ENCODE assay signal across 32 mouse cellular contexts in the genomic region with DNA sequence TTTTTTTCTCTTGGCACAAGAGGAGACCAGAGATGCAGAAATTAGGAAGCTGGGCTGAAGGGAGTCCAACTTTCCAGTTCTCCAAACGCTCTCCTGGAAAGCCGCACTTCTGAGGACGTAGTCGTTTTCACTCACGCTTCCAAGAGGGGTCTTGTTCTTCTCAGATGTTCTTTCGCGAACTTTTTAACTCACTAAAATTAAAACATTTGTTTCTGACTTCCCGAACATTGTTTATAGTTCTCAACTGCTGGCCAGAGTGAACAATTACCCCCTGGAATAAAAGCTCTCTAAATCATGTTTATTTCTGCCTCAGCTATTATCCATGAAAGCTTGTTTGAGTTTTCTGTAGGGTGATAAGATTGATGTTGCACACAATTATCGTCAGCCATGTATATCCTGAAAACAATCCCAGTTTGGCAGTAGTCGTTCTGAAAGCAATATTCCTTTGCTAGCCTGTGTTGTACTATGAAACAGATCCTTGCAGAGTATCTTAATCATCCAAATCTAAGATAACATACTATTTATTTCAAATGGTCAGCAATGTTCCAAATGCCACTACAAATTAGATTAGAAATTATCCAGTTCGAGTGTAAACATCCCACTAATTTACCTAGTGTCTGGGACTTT.
DNase-seq lines count a peak whose midpoint lies in the region; ATAC-seq and TF ChIP-seq lines count a peak whose summit lies in the region.
"Had no signal": no experiment of that assay in that cellular context is flagged by ENCODE, and none has a peak within 500 bp of the region (broad histone marks: within the 10 kb centered on the region; RNA-seq: fewer than 3 reads in every experiment).

No protein-coding gene starts in this region.

- no peak for TF ChIP-seq EP300 in stomach, postnatal 0 days (optimal IDR thresholded peaks at IDR 0.05)

- H3K4me3 ChIP-seq in embryonic facial prominence, embryonic 11.5 days (ENCODE audit: low read depth, low read length) = no peak overlapping the region
- no peak overlapping the region for H3K4me3 ChIP-seq in embryonic facial prominence, embryonic 10.5 days
- H3K4me3 ChIP-seq in limb, embryonic 14.5 days (replicated peaks; ENCODE audit: low read length) = no peak overlapping the region
- no peak overlapping the region for H3K4me3 ChIP-seq in limb, embryonic 10.5 days
- no peak overlapping the region for H3K4me3 ChIP-seq in stomach, embryonic 14.5 days (ENCODE audit: low read depth, low read length)
- no peak overlapping the region for H3K4me3 ChIP-seq in stomach, postnatal 0 days (ENCODE audit: low read depth, low read length)
- H3K4me3 ChIP-seq: forebrain, embryonic 15.5 days; heart, embryonic 10.5 days; heart, embryonic 15.5 days; left cerebral cortex, adult 2 months; limb, embryonic 15.5 days; liver, embryonic 13.5 days; neural tube, embryonic 15.5 days had no signal

- H3K4me2 ChIP-seq in embryonic facial prominence, embryonic 11.5 days (ENCODE audit: low read depth, low read length) = no peak overlapping the region
- no peak overlapping the region for H3K4me2 ChIP-seq in limb, embryonic 14.5 days (replicated peaks; ENCODE audit: low read depth, low read length, severe bottlenecking)
- no peak overlapping the region for H3K4me2 ChIP-seq in stomach, embryonic 14.5 days (replicated peaks; ENCODE audit: low read depth, low read length)
- no peak overlapping the region for H3K4me2 ChIP-seq in stomach, postnatal 0 days (replicated peaks; ENCODE audit: low read depth)
- H3K4me2 ChIP-seq: forebrain, embryonic 15.5 days; heart, embryonic 15.5 days; limb, embryonic 15.5 days; liver, embryonic 13.5 days; neural tube, embryonic 15.5 days had no signal

- peak; percentile 17 for DNase-seq in embryonic facial prominence, embryonic 11.5 days (ENCODE audit: low spot score)
- no peak for DNase-seq in embryonic facial prominence, embryonic 10.5 days (ENCODE audit: low spot score)
- DNase-seq in limb, embryonic 14.5 days (ENCODE audit: low spot score) = peak; percentile 49
- no peak for DNase-seq in limb, embryonic 10.5 days (ENCODE audit: low spot score)
- no peak for DNase-seq in stomach, postnatal 0 days (ENCODE audit: low spot score)
- no peak for DNase-seq in layer of hippocampus, postnatal 14 days (ENCODE audit: low spot score in 2 of 2)
- DNase-seq: adrenal gland, postnatal 14 days; cerebellum, adult 11 months; cerebellum, adult 9-10 months; cerebellum, postnatal 36 days; embryo, embryonic 11 days; gastrocnemius, postnatal 25 days; heart, adult 11 months; kidney, adult 11 months; kidney, postnatal 25 days; liver, embryonic 13.5 days; lung, adult 18-20 months; midbrain, embryonic 14.5 days; retina, postnatal 1 day; right cerebral cortex, postnatal 14 days; thymus, postnatal 4 days had no signal

- H3K9ac ChIP-seq in embryonic facial prominence, embryonic 11.5 days (replicated peaks; ENCODE audit: low read length) = no peak overlapping the region
- H3K9ac ChIP-seq in limb, embryonic 14.5 days (ENCODE audit: low read depth, low read length, severe bottlenecking) = no peak overlapping the region
- no peak overlapping the region for H3K9ac ChIP-seq in stomach, embryonic 14.5 days (replicated peaks; ENCODE audit: low read depth, low read length)
- no peak overlapping the region for H3K9ac ChIP-seq in stomach, postnatal 0 days (ENCODE audit: low read length)
- H3K9ac ChIP-seq: forebrain, embryonic 15.5 days; heart, embryonic 15.5 days; limb, embryonic 15.5 days; liver, embryonic 13.5 days; neural tube, embryonic 15.5 days had no signal

- no peak for TF ChIP-seq CTCF in stomach, postnatal 0 days (IDR thresholded peaks at IDR 0.05; ENCODE audit: low read depth)

- no peaks in the 10 kb centered on the region for H3K27me3 ChIP-seq in embryonic facial prominence, embryonic 11.5 days (ENCODE audit: control insufficient read depth, insufficient read depth, low read length)
- no peaks in the 10 kb centered on the region for H3K27me3 ChIP-seq in embryonic facial prominence, embryonic 10.5 days (replicated peaks; ENCODE audit: low read depth, poor library complexity, severe bottlenecking)
- H3K27me3 ChIP-seq in limb, embryonic 14.5 days (ENCODE audit: control insufficient read depth, insufficient read depth, low read length) = no peaks in the 10 kb centered on the region
- H3K27me3 ChIP-seq in limb, embryonic 10.5 days (ENCODE audit: low read depth, poor library complexity, severe bottlenecking) = no peaks in the 10 kb centered on the region
- no peaks in the 10 kb centered on the region for H3K27me3 ChIP-seq in stomach, embryonic 14.5 days (ENCODE audit: control insufficient read depth, insufficient read depth, low read length)
- H3K27me3 ChIP-seq in stomach, postnatal 0 days (ENCODE audit: control insufficient read depth, insufficient read depth, low read length) = no peaks in the 10 kb centered on the region
- H3K27me3 ChIP-seq: forebrain, embryonic 15.5 days; heart, embryonic 15.5 days; limb, embryonic 15.5 days; liver, embryonic 13.5 days; neural tube, embryonic 15.5 days had no signal

- ATAC-seq in embryonic facial prominence, embryonic 11.5 days (replicated peaks; ENCODE audit: insufficient number of reproducible peaks, low FRiP score, low TSS enrichment, low read depth) = no peak
- no peak for ATAC-seq in limb, embryonic 14.5 days (ENCODE audit: low FRiP score, low read depth)
- ATAC-seq in stomach, embryonic 14.5 days (ENCODE audit: insufficient number of reproducible peaks, insufficient read depth, low FRiP score, low read depth) = peak; percentile 33; the same call in 1 of the 2 replicates
- no peak; the same call in 1 of the 2 replicates for ATAC-seq in stomach, postnatal 0 days (ENCODE audit: low FRiP score, low TSS enrichment)
- ATAC-seq: forebrain, embryonic 15.5 days; hindbrain, embryonic 16.5 days; Patski had no signal

- H3K36me3 ChIP-seq in embryonic facial prominence, embryonic 11.5 days (replicated peaks; ENCODE audit: control insufficient read depth, insufficient read depth, low read depth, low read length) = no peaks in the 10 kb centered on the region
- H3K36me3 ChIP-seq in embryonic facial prominence, embryonic 10.5 days (replicated peaks) = no peaks in the 10 kb centered on the region
- H3K36me3 ChIP-seq in limb, embryonic 14.5 days (ENCODE audit: control insufficient read depth, insufficient read depth, low read length) = no peaks in the 10 kb centered on the region
- no peaks in the 10 kb centered on the region for H3K36me3 ChIP-seq in limb, embryonic 10.5 days
- no peaks in the 10 kb centered on the region for H3K36me3 ChIP-seq in stomach, embryonic 14.5 days (ENCODE audit: control insufficient read depth, insufficient read depth, low read length)
- no peaks in the 10 kb centered on the region for H3K36me3 ChIP-seq in stomach, postnatal 0 days (ENCODE audit: control insufficient read depth, insufficient read depth, low read length)
- H3K36me3 ChIP-seq: forebrain, embryonic 15.5 days; G1E; heart, embryonic 10.5 days; heart, embryonic 15.5 days; limb, embryonic 15.5 days; liver, embryonic 13.5 days; neural tube, embryonic 15.5 days had no signal

- no peaks in the 10 kb centered on the region for H3K9me3 ChIP-seq in embryonic facial prominence, embryonic 11.5 days (replicated peaks; ENCODE audit: control insufficient read depth, low read length)
- no peaks in the 10 kb centered on the region for H3K9me3 ChIP-seq in embryonic facial prominence, embryonic 10.5 days
- H3K9me3 ChIP-seq in limb, embryonic 14.5 days (ENCODE audit: control insufficient read depth, low read length) = no peaks in the 10 kb centered on the region
- H3K9me3 ChIP-seq in limb, embryonic 10.5 days (replicated peaks) = no peaks in the 10 kb centered on the region
- H3K9me3 ChIP-seq in stomach, embryonic 14.5 days (ENCODE audit: control insufficient read depth, low read depth, low read length) = no peaks in the 10 kb centered on the region
- no peaks in the 10 kb centered on the region for H3K9me3 ChIP-seq in stomach, postnatal 0 days (ENCODE audit: control insufficient read depth, low read length)
- H3K9me3 ChIP-seq: forebrain, embryonic 15.5 days; G1E; heart, embryonic 10.5 days; heart, embryonic 15.5 days; limb, embryonic 15.5 days; liver, embryonic 13.5 days; neural tube, embryonic 15.5 days had no signal

- H3K27ac ChIP-seq in embryonic facial prominence, embryonic 11.5 days (replicated peaks; ENCODE audit: low read depth, low read length) = no peak overlapping the region
- H3K27ac ChIP-seq in embryonic facial prominence, embryonic 10.5 days (replicated peaks) = no peak overlapping the region
- no peak overlapping the region for H3K27ac ChIP-seq in limb, embryonic 14.5 days (replicated peaks; ENCODE audit: low read depth, low read length)
- H3K27ac ChIP-seq in limb, embryonic 10.5 days = no peak overlapping the region
- peak overlapping the region; percentile 44; the same call in 1 of the 2 replicates for H3K27ac ChIP-seq in stomach, embryonic 14.5 days (ENCODE audit: low read length)
- H3K27ac ChIP-seq in stomach, postnatal 0 days (replicated peaks) = no peak overlapping the region
- H3K27ac ChIP-seq: forebrain, embryonic 15.5 days; heart, embryonic 10.5 days; heart, embryonic 15.5 days; left cerebral cortex, adult 2 months; limb, embryonic 15.5 days; liver, embryonic 13.5 days; macrophage; neural tube, embryonic 15.5 days had no signal

- TF ChIP-seq POLR2A in limb, embryonic 14.5 days (IDR thresholded peaks at IDR 0.05; ENCODE audit: borderline replicate concordance, extremely low read depth, insufficient read depth, insufficient read length) = no peak

- no peaks in the 10 kb centered on the region for H3K4me1 ChIP-seq in embryonic facial prominence, embryonic 11.5 days (ENCODE audit: control insufficient read depth, insufficient read depth, low read length)
- peaks cover 3% of the 10 kb centered on the region; the same call in 1 of the 2 replicates for H3K4me1 ChIP-seq in embryonic facial prominence, embryonic 10.5 days
- H3K4me1 ChIP-seq in limb, embryonic 14.5 days (ENCODE audit: control insufficient read depth, insufficient read depth, low read length) = peaks cover 25% of the 10 kb centered on the region
- H3K4me1 ChIP-seq in limb, embryonic 10.5 days = peaks cover 16% of the 10 kb centered on the region
- H3K4me1 ChIP-seq in stomach, embryonic 14.5 days (ENCODE audit: control insufficient read depth, insufficient read depth, low read length) = peaks cover 3% of the 10 kb centered on the region; the same call in 1 of the 2 replicates
- no peaks in the 10 kb centered on the region for H3K4me1 ChIP-seq in stomach, postnatal 0 days (replicated peaks; ENCODE audit: control insufficient read depth, insufficient read depth)
- H3K4me1 ChIP-seq: heart, embryonic 10.5 days; liver, embryonic 13.5 days had no signal

- WGBS in embryonic facial prominence, embryonic 11.5 days = 56% methylated on average over 11 of the region's 11 CpGs
- 69% methylated on average over 11 of the region's 11 CpGs for WGBS in embryonic facial prominence, embryonic 10.5 days
- WGBS in limb, embryonic 14.5 days = 34% methylated on average over 11 of the region's 11 CpGs
- 44% methylated on average over 11 of the region's 11 CpGs for WGBS in limb, embryonic 10.5 days
- 25% methylated on average over 11 of the region's 11 CpGs for whole genome bisulfite sequencing in stomach, embryonic 14.5 days
- WGBS in stomach, postnatal 0 days = 35% methylated on average over 11 of the region's 11 CpGs

Comparison
In these comparisons a context has a peak if more than half of its experiments do, and no peak if none do; other contexts are left out.
1. DNase-seq: peak in embryonic facial prominence, embryonic 11.5 days (single experiment) and limb, embryonic 14.5 days (single experiment); none in embryonic facial prominence, embryonic 10.5 days (single experiment), limb, embryonic 10.5 days (single experiment), stomach, postnatal 0 days (single experiment) and layer of hippocampus, postnatal 14 days (0 of 2).